Mouse (Mus musculus) frontal cortex, postnatal 25 days (tissue): ENCODE data around the gene BC107364.
"Not testable (repeated sequence)": the region's sequence is repeated elsewhere in the genome, so short reads cannot be mapped to it uniquely, and the experiment has no call there.

Source experiments
- DNase-seq, 2 experiments: peaks; one replicate each; pipeline ENCODE4 v3.0.0; 2022; ENCODE audit warnings: low spot score in 2 of 2

The BC107364 gene

DNA sequence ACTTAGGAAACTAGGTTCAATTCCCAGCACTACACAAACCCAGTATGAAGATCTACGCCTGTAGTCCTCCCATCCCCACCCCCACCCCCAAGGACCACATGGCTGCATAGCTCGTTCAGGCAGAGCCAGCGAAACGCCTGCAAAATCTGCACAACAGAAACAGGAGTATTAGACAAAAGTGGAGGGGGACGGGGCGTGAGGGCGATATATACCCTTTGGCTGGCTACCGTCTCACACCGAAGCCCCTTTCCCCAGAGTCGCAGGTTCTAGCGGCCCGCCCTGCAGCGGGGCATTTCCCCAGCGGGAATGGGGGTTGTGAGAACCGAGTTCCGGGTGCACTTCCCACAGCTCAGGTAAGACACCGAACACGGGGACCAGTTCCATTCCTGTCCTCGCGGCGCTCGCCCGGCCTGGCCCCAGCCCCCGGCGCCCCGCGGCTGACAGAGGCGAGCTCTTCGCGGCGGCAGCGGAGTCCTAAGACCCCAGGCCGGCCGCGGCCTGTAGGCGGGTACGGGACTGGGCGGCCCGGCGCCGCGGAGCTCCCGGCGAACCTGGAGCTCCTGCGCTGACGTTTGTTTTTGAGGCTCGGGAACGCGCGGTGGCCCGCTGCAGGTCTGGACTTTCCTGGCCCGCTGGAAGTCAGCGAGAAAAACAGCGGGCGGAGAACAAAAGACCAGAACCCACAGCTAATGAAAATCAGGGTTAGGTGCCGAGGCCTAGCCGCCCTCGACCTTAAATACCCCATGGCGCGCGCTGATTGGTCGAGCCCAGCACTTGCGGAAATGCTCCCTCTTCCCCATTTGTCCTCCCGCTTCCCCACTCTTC lies 37.8 kb downstream of the BC107364 start:
- peak; percentile 31 to 57 for DNase-seq

DNA sequence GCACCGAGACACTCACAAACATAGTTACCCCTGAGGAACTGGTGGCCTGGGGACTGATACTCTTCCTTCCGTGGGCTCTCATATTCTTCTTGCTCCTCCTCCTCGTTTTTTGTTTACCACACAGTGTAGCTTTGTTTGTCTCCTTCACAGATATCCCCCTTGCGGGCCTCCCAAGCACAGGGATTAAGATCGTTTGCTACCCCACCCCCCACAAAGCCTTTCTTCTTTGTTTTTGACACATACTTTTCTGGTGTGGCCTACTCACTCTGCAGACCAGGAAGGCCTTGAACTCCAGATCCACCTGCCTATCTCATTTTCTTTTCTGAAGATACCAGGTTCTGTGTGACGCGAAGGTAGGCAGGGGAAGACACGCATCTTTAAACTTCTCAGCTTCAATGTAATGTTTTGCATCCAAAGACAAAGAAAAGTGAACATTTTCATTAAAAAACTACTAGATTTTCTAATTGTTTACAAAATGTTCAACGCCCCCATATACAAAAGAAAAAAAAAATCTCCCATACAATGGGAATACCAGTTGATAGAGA lies 38.5 kb downstream of the BC107364 start:
- DNase-seq: no peak

DNA sequence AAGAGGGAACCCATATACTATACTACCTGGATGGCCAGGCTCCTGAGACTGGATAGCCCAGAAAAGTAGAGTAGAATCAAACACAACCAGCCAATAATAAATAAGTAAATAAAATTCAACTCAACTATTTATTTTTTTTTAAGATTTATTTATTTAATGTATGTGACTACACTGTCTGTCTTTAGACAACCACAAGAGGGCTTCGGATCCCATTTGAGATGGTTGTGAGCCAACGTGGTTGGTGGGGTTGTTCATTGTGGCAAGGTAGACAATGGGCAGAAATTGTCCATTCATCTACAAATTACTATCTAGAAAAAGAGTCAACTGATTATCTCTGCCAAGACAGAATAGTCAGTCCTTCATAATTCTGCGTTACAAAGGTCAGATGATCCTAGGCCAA lies 40.3 kb downstream of the BC107364 start:
- DNase-seq: no peak

DNA sequence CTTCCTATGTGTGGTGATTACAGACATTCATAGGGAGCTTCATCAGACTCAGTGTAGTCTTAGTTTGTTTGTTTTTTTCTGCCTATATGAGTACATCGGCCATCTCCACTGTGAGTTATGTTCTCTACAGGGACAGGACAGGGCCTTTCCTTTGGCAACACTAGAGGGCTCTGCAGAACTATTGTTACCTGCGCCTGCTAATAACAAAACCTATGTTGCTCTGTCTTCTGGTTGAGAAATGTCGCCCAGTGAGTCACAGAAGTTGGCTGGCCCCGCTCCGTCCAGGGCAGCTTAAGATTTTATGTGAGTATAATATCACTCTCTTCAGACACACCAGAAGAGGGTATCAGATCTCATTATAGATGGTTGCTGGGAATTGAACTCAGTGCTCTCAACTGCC lies 41.1 kb downstream of the BC107364 start:
- DNase-seq: no peak

DNA sequence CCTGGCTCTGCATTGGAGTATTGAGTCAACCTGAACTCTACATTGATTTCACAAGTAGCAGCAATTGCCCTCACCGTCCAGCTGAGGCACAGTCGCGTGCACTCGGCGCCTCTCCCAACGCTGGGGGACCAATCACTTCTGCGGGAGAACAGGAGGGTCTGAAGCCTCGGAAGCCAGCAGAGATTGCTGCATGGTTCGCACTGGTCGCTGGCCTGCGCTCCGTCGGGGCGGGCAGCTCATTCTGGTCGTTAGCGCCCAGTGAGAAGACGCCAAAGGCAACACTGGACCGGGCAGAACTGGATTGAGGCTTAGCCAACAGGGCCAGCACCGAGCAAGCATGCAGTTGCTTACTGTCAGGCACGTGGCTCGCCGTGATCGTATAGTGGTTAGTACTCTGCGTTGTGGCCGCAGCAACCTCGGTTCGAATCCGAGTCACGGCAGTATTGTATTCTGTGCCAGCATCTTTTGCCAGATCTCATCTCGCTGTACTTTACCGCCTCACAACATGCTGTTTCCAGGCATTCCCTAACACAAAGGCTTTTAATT lies 42.3 kb downstream of the BC107364 start:
- no peak for DNase-seq

DNA sequence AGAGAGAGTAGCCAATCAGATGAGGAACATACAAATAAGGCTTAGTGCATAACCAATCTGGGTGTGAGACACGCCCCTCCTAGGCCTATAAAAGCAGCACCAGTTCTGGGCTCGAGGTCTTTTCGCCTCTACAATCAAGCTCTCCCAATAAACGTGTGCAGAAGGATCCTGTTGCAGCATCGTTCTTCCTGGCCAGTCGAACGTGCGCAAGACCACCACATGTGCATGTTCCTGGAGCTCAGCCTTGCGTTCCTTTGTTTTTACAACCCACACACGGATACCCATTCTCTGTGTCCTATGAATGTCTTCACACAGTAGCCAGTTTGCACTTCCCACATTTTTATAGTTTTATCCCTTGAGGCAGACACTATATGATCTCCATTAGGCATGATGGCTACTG lies 44.0 kb downstream of the BC107364 start:
- not testable (repeated sequence) for DNase-seq

DNA sequence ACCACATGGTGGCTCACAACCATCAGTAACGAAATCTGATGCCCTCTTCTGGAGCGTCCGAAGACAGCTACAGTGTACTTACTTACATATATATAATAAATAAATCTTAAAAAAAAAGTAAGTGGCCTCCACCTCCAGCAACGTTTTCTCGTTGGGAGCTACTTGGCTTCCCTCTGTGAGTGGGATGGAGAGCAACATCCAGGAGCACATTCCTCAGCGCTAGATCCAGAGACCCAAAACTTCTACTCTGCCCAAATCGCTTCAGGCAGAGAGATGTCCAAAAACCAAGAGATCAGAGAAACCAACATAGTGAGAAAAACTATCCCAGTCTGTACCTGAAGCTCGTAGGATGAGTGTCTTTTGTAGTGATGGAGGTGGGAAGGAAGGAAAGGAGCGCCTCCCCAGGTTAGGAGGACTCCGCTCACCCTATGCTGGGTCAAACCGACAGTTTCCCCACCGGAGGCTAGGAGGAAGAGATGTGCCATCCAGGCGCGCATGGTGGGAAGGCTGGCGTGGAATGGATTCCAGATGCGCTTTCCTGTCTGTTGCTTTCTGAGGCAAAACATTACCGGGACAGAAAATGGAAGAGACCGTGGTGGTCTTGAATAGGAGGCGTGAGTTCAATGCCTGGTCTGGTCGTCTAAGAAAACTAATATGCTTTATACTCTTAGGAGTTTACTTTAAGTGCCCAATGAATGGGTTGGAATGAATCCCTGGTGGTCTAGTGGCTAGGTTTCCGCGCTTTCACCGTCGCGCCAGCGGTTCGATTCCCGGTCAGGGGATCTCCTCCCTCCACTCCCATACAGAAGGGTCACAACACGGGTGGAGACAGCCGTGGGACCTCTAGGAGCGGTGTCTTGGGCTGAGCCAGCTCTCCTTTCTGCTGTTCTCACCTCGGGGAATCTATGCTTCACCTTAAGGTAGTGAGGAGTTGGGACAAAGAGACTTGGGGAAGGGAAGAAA lies 46.3 kb downstream of the BC107364 start:
- no peak for DNase-seq

DNA sequence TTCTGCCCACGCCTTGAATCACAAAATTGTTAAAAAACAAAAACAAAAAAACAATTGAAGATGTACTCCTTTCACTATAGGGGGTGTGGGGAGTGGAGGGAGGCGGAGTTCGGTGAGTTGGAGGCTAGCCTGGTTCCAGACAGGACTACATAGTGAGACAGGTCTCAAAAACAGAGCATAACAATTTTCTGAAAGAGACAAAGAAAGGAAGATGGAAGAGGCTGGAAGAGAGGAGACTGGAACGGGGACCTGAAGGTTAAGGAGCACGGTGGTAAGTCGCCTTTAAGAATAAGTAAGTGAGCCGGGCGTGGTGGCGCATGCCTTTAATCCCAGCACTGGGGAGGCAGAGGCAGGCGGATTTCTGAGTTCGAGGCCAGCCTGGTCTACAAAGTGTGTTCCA lies 47.1 kb downstream of the BC107364 start:
- no peak for DNase-seq

DNA sequence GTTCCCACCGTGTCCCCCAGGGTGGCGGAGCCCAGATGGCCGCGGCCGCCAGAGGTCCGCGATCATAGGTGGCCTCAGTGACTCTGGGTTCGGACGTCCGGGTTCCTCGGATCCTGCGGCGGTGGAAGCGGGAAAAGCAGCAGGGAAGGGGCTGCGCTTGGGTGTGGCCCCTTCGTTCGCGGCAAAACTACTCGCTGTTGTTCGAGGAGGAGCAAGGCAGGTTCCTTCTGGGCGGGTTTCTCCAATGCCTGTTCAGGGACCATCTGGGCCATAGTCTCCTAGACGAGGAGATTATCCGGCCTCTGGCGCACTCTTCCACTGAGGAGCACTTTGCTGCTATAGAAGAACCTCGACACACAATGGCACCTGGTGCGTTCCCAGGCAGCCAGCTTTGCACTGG lies 47.7 kb downstream of the BC107364 start:
- DNase-seq: no peak

DNA sequence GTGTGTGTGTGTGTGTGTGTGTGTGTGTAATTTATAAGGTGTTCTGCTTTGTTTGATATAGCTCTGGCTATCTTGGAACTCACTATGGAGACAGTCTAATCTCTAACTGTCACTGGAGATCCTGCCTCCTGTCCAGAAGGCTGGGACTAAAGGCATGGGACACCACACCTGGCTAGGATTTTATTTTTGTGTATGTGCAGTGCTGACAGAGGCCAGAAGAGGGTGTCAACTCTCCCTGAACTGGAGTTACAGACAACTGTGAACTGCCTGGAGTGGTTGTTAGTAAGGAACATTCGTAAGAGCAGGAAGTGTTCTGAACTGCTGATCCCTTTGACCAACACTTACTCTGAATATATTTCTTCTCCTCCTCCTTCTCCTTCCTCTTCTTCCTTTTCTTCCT lies 49.1 kb downstream of the BC107364 start:
- DNase-seq: no peak

DNA sequence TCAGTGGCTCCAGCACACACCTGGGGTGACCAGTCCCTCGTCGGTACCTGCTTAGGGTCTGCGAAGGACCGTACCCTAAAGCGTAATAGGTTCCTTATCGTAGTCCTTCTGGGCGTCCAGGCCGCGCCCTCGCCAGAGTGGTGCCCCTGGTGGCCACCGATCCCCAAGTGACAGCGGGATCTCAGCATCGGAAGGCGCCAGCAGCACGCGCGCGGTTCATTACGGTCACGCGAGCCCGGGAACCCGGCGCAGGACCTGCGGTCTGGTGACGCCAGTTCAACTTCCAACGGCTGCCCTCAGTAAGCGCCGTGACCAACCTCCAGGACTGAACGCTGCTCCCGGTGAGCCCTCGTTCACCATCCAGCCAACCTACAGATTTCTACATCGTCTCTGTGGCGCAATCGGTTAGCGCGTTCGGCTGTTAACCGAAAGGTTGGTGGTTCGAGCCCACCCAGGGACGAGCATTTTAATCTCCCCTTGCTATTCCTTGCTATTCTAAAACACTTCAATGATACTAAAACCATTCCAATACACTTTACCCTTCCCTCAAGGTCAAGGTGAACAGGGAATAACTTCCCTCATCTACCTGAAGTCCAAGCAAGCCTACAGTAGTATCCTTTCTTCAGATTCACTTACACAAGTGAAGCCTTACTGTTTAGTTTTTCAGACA lies 50.1 kb downstream of the BC107364 start:
- DNase-seq: peak in 1 of 2 experiments; percentile 18

DNA sequence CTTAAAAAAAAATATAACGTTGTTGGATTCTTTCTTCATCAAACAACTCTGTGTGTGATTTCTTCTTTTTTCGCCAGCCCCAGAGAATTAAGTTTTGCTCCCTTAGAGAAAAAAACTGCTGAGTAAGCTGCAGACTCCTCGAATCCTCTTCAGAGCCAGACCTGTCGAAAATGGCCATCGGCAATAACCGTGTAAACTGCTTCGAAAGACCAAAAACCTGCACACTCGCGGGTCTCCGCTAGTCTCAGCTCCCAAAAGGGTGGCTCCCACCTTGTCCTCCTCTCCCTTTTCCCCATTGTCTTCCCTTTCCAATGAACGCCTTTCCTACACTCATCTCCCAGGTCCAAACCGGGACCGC lies 50.7 kb downstream of the BC107364 start:
- no peak for DNase-seq

DNA sequence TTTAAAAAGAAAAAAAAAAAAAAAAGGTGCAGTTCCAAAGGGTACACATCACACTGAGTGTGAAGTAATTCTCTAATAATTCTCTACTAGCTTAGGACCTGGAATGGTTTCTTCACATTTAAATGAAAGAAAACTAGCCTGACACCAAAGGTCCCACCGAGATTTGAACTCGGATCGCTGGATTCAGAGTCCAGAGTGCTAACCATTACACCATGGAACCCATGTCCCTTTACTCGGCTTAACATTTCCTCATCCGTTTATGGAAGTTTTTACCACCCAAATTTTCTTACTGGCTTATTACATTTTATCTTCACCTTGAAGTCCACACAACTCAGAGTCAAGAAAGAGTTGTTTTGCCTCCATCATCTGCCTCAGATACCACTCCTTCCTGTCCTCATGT lies 53.2 kb downstream of the BC107364 start:
- DNase-seq: no peak

DNA sequence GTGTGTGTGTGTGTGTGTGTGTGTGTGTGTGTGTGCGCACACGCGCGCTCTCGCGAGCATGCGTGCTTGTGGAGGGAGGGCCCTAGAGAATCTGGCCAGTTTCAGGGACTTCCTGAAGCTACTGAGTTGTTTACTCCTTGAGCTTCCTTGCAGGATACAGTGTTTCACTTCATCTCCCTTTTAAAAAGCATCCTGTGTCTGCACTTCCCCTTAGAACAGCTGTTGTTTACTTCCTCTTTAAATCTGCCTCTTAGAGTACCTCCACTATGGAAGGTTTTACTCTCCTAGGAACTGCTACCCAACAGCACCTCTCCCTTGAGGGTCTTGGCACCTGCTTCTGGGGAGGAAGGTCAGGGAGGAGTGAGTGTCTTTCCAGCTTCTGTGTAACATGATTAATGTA lies 55.2 kb downstream of the BC107364 start:
- DNase-seq: no peak

DNA sequence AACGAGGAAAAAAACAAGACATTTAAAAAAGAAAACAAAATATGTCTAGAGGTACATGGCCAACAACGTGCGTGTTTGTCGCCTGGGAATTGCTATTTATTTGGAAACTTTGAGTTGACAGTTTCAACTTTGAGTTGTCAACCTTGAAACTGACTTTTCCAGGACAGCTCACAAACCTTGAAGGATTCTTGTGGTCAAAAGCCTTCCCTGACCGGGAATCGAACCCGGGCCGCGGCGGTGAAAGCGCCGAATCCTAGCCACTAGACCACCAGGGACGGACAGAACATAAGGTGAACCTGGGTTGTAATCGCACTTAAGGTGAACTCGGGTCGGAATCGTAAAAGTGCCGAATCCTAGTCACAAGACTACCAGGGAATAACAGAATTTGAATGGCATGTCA lies 64.9 kb downstream of the BC107364 start:
- DNase-seq: not testable (repeated sequence)
